Mouse (Mus musculus) heart, adult 2 months (tissue): ENCODE results near the gene Gvin1.

Source experiments
- CTCF ChIP-seq: fragments of 200-600 bp; IDR thresholded peaks from 2 replicates; pipeline ENCODE4 v1.8.1; 2022; ENCODE audit warnings: antibody characterized with exemption, mild to moderate bottlenecking, moderate library complexity
- EP300 ChIP-seq: fragments of 200-500 bp; IDR thresholded peaks from 2 replicates; pipeline ENCODE4 v1.6.1; 2011; ENCODE audit warnings: low read depth, low read length, control low read depth; ENCODE audit not compliant: insufficient read depth
- POLR2A ChIP-seq: fragments of 200-500 bp; IDR thresholded peaks from 2 replicates; pipeline ENCODE4 v1.6.1; 2011; ENCODE audit warnings: mild to moderate bottlenecking, low read depth, low read length, control low read depth; ENCODE audit not compliant: insufficient read depth

GRCm38 (mm10) chr7:106248245-106248644 is 33.1 kb upstream of the Gvin1 start:
- TF ChIP-seq CTCF: no peak
- no peak for TF ChIP-seq POLR2A
- no peak for TF ChIP-seq EP300
